Mouse (Mus musculus) heart, embryonic 16.5 days (tissue): ENCODE measurements around the gene Arhgef2. TPM values are rescaled to one million over a fixed set of nuclear protein-coding genes. Genes with fewer than 3 reads are reported as not detected.
"Not testable (repeated sequence)": the region's sequence is repeated elsewhere in the genome, so short reads cannot be mapped to it uniquely, and the experiment has no call there.

Experiments used
- ATAC-seq: fragments of 200-750 bp; cut with Nextera tagmentation; replicated peaks from 2 replicates; pipeline ENCODE4 v1.8.0; 2017; ENCODE audit warnings: moderate number of reproducible peaks; ENCODE audit not compliant: insufficient read depth, low FRiP score; ENCODE audit errors: extremely low read depth
- H3K27ac ChIP-seq: fragments of 300-500 bp; sonication (generic); 2 replicates; pipeline ENCODE4 v1.5.1; 2014; ENCODE audit warnings: mild to moderate bottlenecking, low read length, control low read depth, moderate library complexity
- H3K27me3 ChIP-seq: fragments of 300-500 bp; sonication (generic); 2 replicates; pipeline ENCODE4 v1.6.1; 2014; ENCODE audit warnings: low read length, mixed read lengths; ENCODE audit not compliant: control insufficient read depth, insufficient read depth
- H3K36me3 ChIP-seq: fragments of 300-500 bp; sonication (generic); 2 replicates; pipeline ENCODE4 v1.6.1; 2014; ENCODE audit not compliant: control insufficient read depth, insufficient read depth
- H3K4me1 ChIP-seq: fragments of 300-500 bp; sonication (generic); 2 replicates; pipeline ENCODE4 v1.6.1; 2014; ENCODE audit warnings: low read length, mixed read lengths; ENCODE audit not compliant: control insufficient read depth, insufficient read depth
- H3K4me2 ChIP-seq: fragments of 300-500 bp; sonication (generic); 2 replicates; pipeline ENCODE4 v1.6.1; 2014; ENCODE audit warnings: low read depth, mild to moderate bottlenecking, control low read depth, low read length
- H3K4me3 ChIP-seq: fragments of 300-500 bp; sonication (generic); 2 replicates; pipeline ENCODE4 v1.5.1; 2014; ENCODE audit warnings: mild to moderate bottlenecking, control low read depth, low read length
- H3K9ac ChIP-seq: fragments of 300-500 bp; sonication (generic); 2 replicates; pipeline ENCODE4 v1.6.1; 2014; ENCODE audit warnings: low read length, control low read depth
- H3K9me3 ChIP-seq: fragments of 300-500 bp; sonication (generic); replicated peaks from 2 replicates; pipeline ENCODE4 v1.6.1; 2016; ENCODE audit warnings: low read length; ENCODE audit not compliant: control insufficient read depth
- WGBS: fragments of 180-500 bp; shearing (Covaris S2); extraction: QIAGEN DNeasy Blood & Tissue Kit; methylation state at CpG from one replicate; pipeline ENCODE4 v1.1.7; 2014; 5-methylcytosine and 5-hydroxymethylcytosine counted together
- polyA plus RNA-seq: library from polyadenylated mRNA; unstranded; fragments of >200 nt; fragmentation: Nextera tagmentation; extraction: Ambion mirVana; gene quantifications from 2 replicates; pipeline ENCODE4 v1.2.1, GENCODE M21; 2015

The Arhgef2 gene
- polyA plus RNA-seq, 1 experiment from 2014 or later: 76.7 TPM

DNA sequence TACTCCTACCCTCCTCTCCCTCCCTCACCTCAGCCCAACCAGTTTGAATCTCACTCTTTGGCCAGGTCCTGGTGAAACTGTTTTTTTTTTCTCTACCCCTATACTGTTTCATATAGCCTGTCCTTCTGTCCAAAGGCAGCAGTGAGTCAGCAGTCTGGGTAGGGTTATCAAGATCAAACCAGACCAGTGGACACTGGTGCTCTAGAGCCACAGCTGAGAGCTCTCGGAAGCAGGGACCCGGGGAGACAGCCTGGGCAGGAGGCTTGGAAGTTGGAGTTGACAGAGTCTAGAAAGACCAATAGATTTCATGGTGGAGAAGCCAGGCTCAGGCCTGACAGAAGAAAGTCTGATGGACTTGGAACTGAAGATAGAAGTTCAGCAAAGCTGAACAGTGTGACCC lies 37.2 kb upstream of the Arhgef2 start:
- Histone ChIP-seq H3K27me3 (no peaks in the 10 kb centered on the region), H3K27ac (no peak overlapping the region), H3K4me3 (no peak overlapping the region), H3K9ac (no peak overlapping the region), H3K9me3 (no peaks in the 10 kb centered on the region), H3K4me2 (no peak overlapping the region), H3K36me3 (peaks cover 55% of the 10 kb centered on the region), H3K4me1 (0 out of 2 replicates have a peak, but pooled peaks cover 3% of the 10 kb centered on the region)
- WGBS: 90% methylated on average over 2 of the region's 2 CpGs
- no peak for ATAC-seq

DNA sequence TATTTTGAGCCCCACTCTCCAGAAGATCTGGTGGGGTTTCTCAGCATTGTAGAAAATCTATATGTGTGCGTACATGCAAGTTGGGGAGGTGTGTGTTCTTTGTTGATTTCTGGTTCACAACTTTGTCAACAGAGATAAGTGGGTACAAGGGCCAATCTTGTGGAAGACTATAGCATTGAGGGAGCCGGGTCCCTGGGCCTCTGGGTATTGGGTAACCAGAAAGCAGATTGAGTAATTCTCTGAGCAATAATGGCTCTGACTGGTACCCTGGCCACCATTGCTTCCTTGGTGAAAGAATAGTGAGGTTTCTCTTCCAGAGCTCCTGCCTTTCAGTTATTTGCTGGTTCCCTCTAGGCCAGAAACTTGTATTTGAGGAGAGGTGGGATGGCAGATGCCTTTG lies 36.7 kb upstream of the Arhgef2 start:
- H3K36me3 ChIP-seq: peaks cover 52% of the 10 kb centered on the region
- ATAC-seq: no peak
- H3K4me3 ChIP-seq: no peak overlapping the region
- no peak overlapping the region for H3K4me2 ChIP-seq
- H3K9me3 ChIP-seq: no peaks in the 10 kb centered on the region
- H3K9ac ChIP-seq: no peak overlapping the region
- 0 out of 2 replicates have a peak, but pooled peaks cover 3% of the 10 kb centered on the region for H3K4me1 ChIP-seq
- no peaks in the 10 kb centered on the region for H3K27me3 ChIP-seq
- no peak overlapping the region for H3K27ac ChIP-seq
- 94% methylated on average over 2 of the region's 2 CpGs for WGBS

DNA sequence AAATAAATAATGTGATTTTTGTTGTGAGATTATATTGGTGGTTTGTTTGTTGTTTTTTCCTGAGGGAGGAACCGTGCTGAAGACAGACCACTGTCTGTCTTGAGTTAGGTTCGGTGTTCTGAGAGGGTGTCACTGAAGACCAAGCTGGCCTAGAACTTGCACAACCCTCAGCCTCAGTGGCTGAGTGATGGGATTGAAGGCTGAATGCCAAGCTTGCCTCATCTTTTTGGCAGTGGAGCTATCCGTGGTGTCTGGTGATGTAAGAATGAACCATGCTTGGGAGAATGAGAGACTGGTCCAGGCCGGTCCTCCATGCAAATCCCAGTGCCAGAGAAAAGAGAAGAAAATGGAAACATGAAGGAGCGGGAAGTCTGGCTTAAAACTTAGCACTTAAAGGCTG lies 36.1 kb upstream of the Arhgef2 start:
- Histone ChIP-seq H3K9me3 (no peaks in the 10 kb centered on the region), H3K4me2 (no peak overlapping the region), H3K27ac (no peak overlapping the region), H3K36me3 (peaks cover 46% of the 10 kb centered on the region), H3K27me3 (no peaks in the 10 kb centered on the region), H3K4me3 (no peak overlapping the region), H3K9ac (no peak overlapping the region), H3K4me1 (0 out of 2 replicates have a peak, but pooled peaks cover 3% of the 10 kb centered on the region)
- WGBS: 85% methylated on average over 5 of the region's 5 CpGs
- ATAC-seq: no peak

DNA sequence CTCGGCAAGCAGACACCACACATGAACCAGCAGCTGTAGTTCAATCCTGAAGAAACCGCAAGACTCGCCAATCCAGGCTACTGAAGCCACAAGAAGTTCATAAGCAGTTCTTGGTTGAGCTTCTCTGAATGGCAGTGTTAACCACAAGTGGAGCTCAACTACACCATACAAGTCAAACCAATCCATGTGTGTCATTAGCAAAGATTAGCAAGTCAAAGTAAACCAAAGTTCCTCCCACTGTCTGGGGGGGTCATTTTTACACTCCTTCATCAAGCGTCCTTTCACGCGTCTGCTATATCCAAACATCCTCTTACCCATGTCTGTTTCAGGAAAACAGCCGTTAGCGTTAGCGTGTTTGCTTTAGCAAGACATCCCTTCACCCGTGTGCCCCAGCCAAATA lies 35.4 kb upstream of the Arhgef2 start:
- Histone ChIP-seq H3K36me3 (peaks cover 40% of the 10 kb centered on the region), H3K9me3 (no peaks in the 10 kb centered on the region)
- 89% methylated on average over 10 of the region's 10 CpGs for WGBS

DNA sequence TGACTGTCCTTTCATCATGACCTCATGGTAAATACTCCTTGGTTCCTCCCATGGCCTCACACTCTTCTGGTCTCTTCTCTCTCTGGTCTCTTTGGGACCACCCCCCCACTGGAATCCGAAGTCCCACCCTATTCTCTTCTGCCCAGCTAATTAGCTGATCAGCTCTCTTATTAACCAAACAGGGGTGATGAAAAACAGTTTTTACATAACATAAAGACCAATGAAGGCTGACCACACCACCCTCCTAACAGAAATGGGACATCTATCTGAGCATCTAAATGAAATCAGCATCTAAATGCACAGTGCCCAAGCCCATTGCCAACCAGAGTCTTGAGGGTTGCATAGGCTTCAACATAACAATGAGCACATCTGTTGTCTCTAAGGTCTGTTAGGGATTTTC lies 33.9 kb upstream of the Arhgef2 start:
- 92% methylated on average over 1 of the region's 1 CpGs for WGBS
- Histone ChIP-seq H3K4me3 (no peak overlapping the region), H3K27me3 (no peaks in the 10 kb centered on the region), H3K36me3 (peaks cover 26% of the 10 kb centered on the region), H3K9ac (no peak overlapping the region), H3K27ac (no peak overlapping the region), H3K9me3 (no peaks in the 10 kb centered on the region), H3K4me2 (no peak overlapping the region), H3K4me1 (no peaks in the 10 kb centered on the region)
- no peak for ATAC-seq

More for the DNA sequence above, 35.4 kb upstream of the Arhgef2 start:
- Histone ChIP-seq H3K4me3 (no peak overlapping the region), H3K4me1 (0 out of 2 replicates have a peak, but pooled peaks cover 3% of the 10 kb centered on the region), H3K4me2 (no peak overlapping the region), H3K27me3 (no peaks in the 10 kb centered on the region), H3K9ac (no peak overlapping the region), H3K27ac (no peak overlapping the region)
- ATAC-seq: no peak

DNA sequence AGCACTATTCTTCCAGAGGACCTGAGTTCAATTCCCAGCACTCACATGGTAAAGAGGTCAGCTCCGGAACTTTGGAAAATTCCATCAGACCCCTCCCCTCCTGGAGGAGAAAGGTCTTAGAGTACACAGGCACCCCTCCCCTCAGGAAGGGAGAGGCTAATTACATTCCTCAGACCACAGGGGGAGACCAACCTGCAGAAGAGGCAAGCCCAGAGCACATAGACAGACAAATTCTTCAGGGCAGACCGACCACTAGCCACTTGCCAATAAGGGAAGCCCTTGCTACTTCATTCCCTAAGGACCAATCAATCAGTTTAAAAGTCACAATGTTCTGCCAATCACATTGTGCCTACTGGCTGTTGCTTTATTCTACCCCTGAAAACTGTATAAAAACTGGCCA lies 32.9 kb upstream of the Arhgef2 start:
- WGBS: 65% methylated on average over 2 of the region's 2 CpGs
- H3K36me3 ChIP-seq: peaks cover 20% of the 10 kb centered on the region
- H3K9ac ChIP-seq: no peak overlapping the region
- no peak overlapping the region for H3K4me2 ChIP-seq
- H3K9me3 ChIP-seq: no peaks in the 10 kb centered on the region
- H3K27ac ChIP-seq: no peak overlapping the region
- ATAC-seq: no peak
- no peak overlapping the region for H3K4me3 ChIP-seq
- no peaks in the 10 kb centered on the region for H3K4me1 ChIP-seq
- H3K27me3 ChIP-seq: no peaks in the 10 kb centered on the region

DNA sequence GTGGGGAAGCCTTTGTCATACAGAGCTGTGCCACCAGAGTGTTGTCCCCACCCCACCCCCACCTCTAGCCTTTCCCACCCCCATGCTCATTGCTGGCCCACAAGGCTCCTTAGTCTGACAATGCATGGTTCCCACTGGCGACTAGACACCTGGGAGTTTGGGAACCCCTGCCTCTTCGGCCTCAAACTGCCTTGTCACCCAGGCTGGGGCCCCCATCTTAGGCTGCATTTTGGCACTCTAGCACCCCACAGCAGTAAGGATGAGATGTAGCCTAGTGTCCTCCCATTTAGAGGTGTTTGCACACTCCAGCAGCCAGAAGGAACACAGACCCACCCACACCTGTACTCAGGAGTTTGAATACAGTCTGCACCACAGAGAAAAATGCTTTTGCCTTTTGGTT lies 32.0 kb upstream of the Arhgef2 start:
- no peak overlapping the region for H3K4me2 ChIP-seq
- WGBS: 75% methylated on average over 2 of the region's 2 CpGs
- ATAC-seq: no peak
- no peaks in the 10 kb centered on the region for H3K4me1 ChIP-seq
- no peak overlapping the region for H3K27ac ChIP-seq
- no peak overlapping the region for H3K9ac ChIP-seq
- no peaks in the 10 kb centered on the region for H3K27me3 ChIP-seq
- H3K9me3 ChIP-seq: no peaks in the 10 kb centered on the region
- H3K36me3 ChIP-seq: peaks cover 12% of the 10 kb centered on the region
- no peak overlapping the region for H3K4me3 ChIP-seq

DNA sequence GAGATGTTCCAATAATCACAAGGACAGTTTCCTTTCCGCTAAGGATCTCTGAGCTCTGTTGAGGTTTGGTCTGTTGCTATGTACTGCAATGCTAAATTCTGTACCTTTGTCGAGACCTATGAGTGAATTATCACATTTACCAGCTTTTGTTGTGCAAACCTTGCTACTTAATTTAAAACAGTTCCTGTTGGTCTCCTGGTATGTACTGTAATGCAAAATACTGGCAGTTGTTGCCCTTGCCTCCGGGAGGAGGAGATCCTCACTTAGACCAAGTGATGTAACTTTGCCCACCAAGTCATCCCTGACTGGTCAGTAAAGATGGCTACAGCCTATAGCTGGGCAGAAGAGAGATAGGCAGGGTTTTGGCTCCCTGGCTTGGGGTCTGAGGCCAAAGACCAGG lies 30.2 kb upstream of the Arhgef2 start, which contains the start of gene Ssr2:
Gene Ssr2, plus strand, starts transcription at position 337 of the 400 bp plus-strand sequence.
- WGBS: 85% methylated on average over 3 of the region's 3 CpGs
- Histone ChIP-seq H3K9ac (no peak within 1 kb of the TSS), H3K27ac (no peak within 1 kb of the TSS), H3K27me3 (no peaks in the 10 kb centered on the region), H3K36me3 (no peaks in the 10 kb centered on the region), H3K9me3 (no peaks in the 10 kb centered on the region), H3K4me3 (no peak within 1 kb of the TSS), H3K4me2 (no peak within 1 kb of the TSS), H3K4me1 (peaks cover 6% of the 10 kb centered on the region)
- no peak for ATAC-seq

DNA sequence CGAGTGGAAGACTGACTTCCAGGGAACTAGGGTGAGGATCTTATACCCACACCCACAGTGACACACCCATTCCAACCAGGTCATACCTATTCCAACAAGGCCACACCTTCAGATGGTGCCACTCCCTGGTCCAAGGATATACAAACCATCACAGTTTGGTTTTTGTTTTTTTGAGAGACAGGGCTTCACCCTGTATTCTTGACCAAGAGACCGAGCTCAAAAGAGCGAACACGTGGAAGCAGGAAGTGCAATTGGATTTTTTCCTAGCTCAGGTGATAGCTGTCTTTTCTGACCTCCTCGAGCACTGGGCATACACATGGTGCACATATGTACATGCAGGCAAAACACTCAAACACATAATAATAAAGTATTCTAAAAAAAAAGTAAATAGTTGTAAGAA lies 27.9 kb upstream of the Arhgef2 start:
- 74% methylated on average over 5 of the region's 5 CpGs for WGBS

More for the DNA sequence above, 27.9 kb upstream of the Arhgef2 start:
- ATAC-seq, H3K27ac ChIP-seq, H3K4me3 ChIP-seq, H3K4me2 ChIP-seq, H3K9ac ChIP-seq, H3K27me3 ChIP-seq, H3K9me3 ChIP-seq, H3K4me1 ChIP-seq, H3K36me3 ChIP-seq: not testable (repeated sequence)
